ENCODE assay signal across 20 mouse cellular contexts in the genomic region with DNA sequence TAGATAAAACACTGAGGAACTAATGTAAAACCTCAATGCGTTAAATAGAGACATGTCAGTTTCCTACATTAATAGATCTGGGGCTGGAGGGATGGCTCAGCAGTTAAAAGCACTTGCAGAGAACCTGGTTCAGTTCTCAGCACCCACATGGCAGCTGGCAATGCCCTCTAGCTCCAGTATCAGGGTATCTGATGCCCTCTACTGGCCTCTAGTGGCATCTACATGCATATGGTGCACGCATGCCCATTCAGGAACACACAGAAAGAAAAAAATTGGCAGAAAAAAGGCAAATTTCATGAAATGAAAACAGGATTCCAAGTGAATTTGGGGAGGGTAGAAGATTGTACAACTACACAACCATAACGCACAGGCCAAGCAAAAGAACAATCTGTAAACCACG.
DNase-seq lines count a peak whose midpoint lies in the region; ATAC-seq and TF ChIP-seq lines count a peak whose summit lies in the region.
"Had no signal": no experiment of that assay in that cellular context is flagged by ENCODE, and none has a peak within 500 bp of the region (broad histone marks: within the 10 kb centered on the region; RNA-seq: fewer than 3 reads in every experiment).

No protein-coding gene starts in this region.

- no peak overlapping the region for H3K9ac ChIP-seq in intestine, postnatal 0 days (ENCODE audit: low read depth, low read length)
- H3K9ac ChIP-seq in intestine, embryonic 15.5 days: no peak overlapping the region
- no peak overlapping the region for H3K9ac ChIP-seq in lung, embryonic 14.5 days
- no peak overlapping the region for H3K9ac ChIP-seq in ES-Bruce4 (ENCODE audit: low read depth, poor library complexity, severe bottlenecking)
- H3K9ac ChIP-seq: embryonic facial prominence, embryonic 13.5 days; hindbrain, embryonic 15.5 days had no signal

- 98% methylated on average over 4 of the region's 4 CpGs for WGBS in intestine, postnatal 0 days
- WGBS in intestine, embryonic 15.5 days: 95% methylated on average over 4 of the region's 4 CpGs
- 88% methylated on average over 4 of the region's 4 CpGs for WGBS in lung, embryonic 14.5 days
- WGBS in embryonic facial prominence, embryonic 10.5 days: 92% methylated on average over 4 of the region's 4 CpGs

- H3K27me3 ChIP-seq in intestine, postnatal 0 days (replicated peaks; ENCODE audit: control insufficient read depth, insufficient read depth, low read length): no peaks in the 10 kb centered on the region
- H3K27me3 ChIP-seq in intestine, embryonic 15.5 days (replicated peaks): no peaks in the 10 kb centered on the region
- H3K27me3 ChIP-seq in lung, embryonic 14.5 days (ENCODE audit: insufficient read depth, low read length): no peaks in the 10 kb centered on the region
- no peaks in the 10 kb centered on the region for H3K27me3 ChIP-seq in ES-Bruce4 (ENCODE audit: control insufficient read depth, insufficient read depth, low read length, poor library complexity, severe bottlenecking)
- H3K27me3 ChIP-seq in embryonic facial prominence, embryonic 10.5 days (replicated peaks; ENCODE audit: low read depth, poor library complexity, severe bottlenecking): no peaks in the 10 kb centered on the region
- H3K27me3 ChIP-seq: embryonic facial prominence, embryonic 13.5 days; hindbrain, embryonic 15.5 days had no signal

- no peaks in the 10 kb centered on the region for H3K9me3 ChIP-seq in intestine, postnatal 0 days (ENCODE audit: control insufficient read depth)
- no peaks in the 10 kb centered on the region for H3K9me3 ChIP-seq in intestine, embryonic 15.5 days
- peaks cover 3% of the 10 kb centered on the region; the same call in 1 of the 2 replicates for H3K9me3 ChIP-seq in lung, embryonic 14.5 days (ENCODE audit: low read depth, low read length)
- peaks cover 3% of the 10 kb centered on the region; the same call in 1 of the 2 replicates for H3K9me3 ChIP-seq in ES-Bruce4 (replicated peaks; ENCODE audit: control insufficient read depth, insufficient read depth, low read length, poor library complexity, severe bottlenecking)
- 0 out of 2 replicates have a peak, but pooled peaks cover 7% of the 10 kb centered on the region for H3K9me3 ChIP-seq in embryonic facial prominence, embryonic 10.5 days
- H3K9me3 ChIP-seq: hindbrain, embryonic 15.5 days had no signal

- H3K27ac ChIP-seq in intestine, postnatal 0 days (ENCODE audit: low read depth, low read length): no peak overlapping the region
- H3K27ac ChIP-seq in intestine, embryonic 15.5 days: no peak overlapping the region
- no peak overlapping the region for H3K27ac ChIP-seq in lung, embryonic 14.5 days (ENCODE audit: low read depth)
- no peak overlapping the region for H3K27ac ChIP-seq in ES-Bruce4 (ENCODE audit: insufficient read depth, low read length)
- no peak overlapping the region for H3K27ac ChIP-seq in embryonic facial prominence, embryonic 10.5 days (replicated peaks)
- H3K27ac ChIP-seq: embryonic facial prominence, embryonic 13.5 days; hindbrain, embryonic 15.5 days had no signal

- no peak for ATAC-seq in intestine, postnatal 0 days
- ATAC-seq in intestine, embryonic 15.5 days: no peak
- ATAC-seq in lung, embryonic 14.5 days (ENCODE audit: insufficient read depth): no peak
- ATAC-seq: activated CD4-positive, CD25-positive, alpha-beta regulatory T cell, adult 4 months; intestine, embryonic 16.5 days had no signal

- no peaks in the 10 kb centered on the region for H3K36me3 ChIP-seq in intestine, postnatal 0 days (ENCODE audit: control insufficient read depth, insufficient read depth)
- H3K36me3 ChIP-seq in intestine, embryonic 15.5 days: no peaks in the 10 kb centered on the region
- no peaks in the 10 kb centered on the region for H3K36me3 ChIP-seq in lung, embryonic 14.5 days (ENCODE audit: insufficient read depth)
- H3K36me3 ChIP-seq in ES-Bruce4 (ENCODE audit: control insufficient read depth, insufficient read depth, low read length, poor library complexity, severe bottlenecking): no peaks in the 10 kb centered on the region
- H3K36me3 ChIP-seq in embryonic facial prominence, embryonic 10.5 days (replicated peaks): no peaks in the 10 kb centered on the region
- H3K36me3 ChIP-seq: embryonic facial prominence, embryonic 13.5 days; hindbrain, embryonic 15.5 days had no signal

- peak; percentile 12; the same call in 1 of the 2 replicates for TF ChIP-seq CTCF in intestine, postnatal 0 days (IDR thresholded peaks at IDR 0.05; ENCODE audit: low read depth)
- peak; percentile 38 for TF ChIP-seq CTCF in lung, embryonic 14.5 days (IDR thresholded peaks at IDR 0.05; ENCODE audit: low read depth)
- peak; percentile 42 for TF ChIP-seq CTCF in ES-Bruce4 (IDR thresholded peaks at IDR 0.05; ENCODE audit: low read depth, low read length)

- no peak for TF ChIP-seq EP300 in ES-Bruce4 (IDR thresholded peaks at IDR 0.05; ENCODE audit: insufficient read depth, low read depth, low read length)

- no peaks in the 10 kb centered on the region for H3K4me1 ChIP-seq in intestine, postnatal 0 days (replicated peaks; ENCODE audit: control insufficient read depth, insufficient read depth, low read length)
- no peaks in the 10 kb centered on the region for H3K4me1 ChIP-seq in intestine, embryonic 15.5 days (replicated peaks)
- no peaks in the 10 kb centered on the region for H3K4me1 ChIP-seq in lung, embryonic 14.5 days (ENCODE audit: insufficient read depth)
- H3K4me1 ChIP-seq in ES-Bruce4 (ENCODE audit: control insufficient read depth, insufficient read depth, low read length): no peaks in the 10 kb centered on the region
- no peaks in the 10 kb centered on the region for H3K4me1 ChIP-seq in embryonic facial prominence, embryonic 10.5 days
- H3K4me1 ChIP-seq: embryonic facial prominence, embryonic 13.5 days; hindbrain, embryonic 15.5 days had no signal

- DNase-seq in lung, embryonic 14.5 days: no peak
- no peak for DNase-seq in lung, postnatal 36 days
- peak; percentile 70 for DNase-seq in ZHBTc4 (ENCODE audit: low read depth, low spot score)
- no peak for DNase-seq in embryonic facial prominence, embryonic 10.5 days (ENCODE audit: low spot score)
- DNase-seq in urinary bladder, postnatal 36 days (ENCODE audit: low spot score in 2 of 2): no peak
- DNase-seq: adrenal gland, postnatal 10 days; cerebellum, postnatal 10 days; heart, postnatal 4 days; kidney, postnatal 10 days; left cerebral cortex, postnatal 4 days; right cerebral cortex, postnatal 4 days; thymus, postnatal 36 days had no signal

- no peak overlapping the region for H3K4me3 ChIP-seq in intestine, postnatal 0 days (ENCODE audit: low read depth, low read length)
- H3K4me3 ChIP-seq in intestine, embryonic 15.5 days (replicated peaks): no peak overlapping the region
- no peak overlapping the region for H3K4me3 ChIP-seq in lung, embryonic 14.5 days (ENCODE audit: low read depth, low read length)
- H3K4me3 ChIP-seq in ES-Bruce4 (ENCODE audit: low read depth, low read length): no peak overlapping the region
- no peak overlapping the region for H3K4me3 ChIP-seq in embryonic facial prominence, embryonic 10.5 days
- H3K4me3 ChIP-seq: embryonic facial prominence, embryonic 13.5 days; hindbrain, embryonic 15.5 days had no signal

- no peak for TF ChIP-seq POLR2A in ES-Bruce4 (IDR thresholded peaks at IDR 0.05; ENCODE audit: insufficient read depth, low read length)

- no peak overlapping the region for H3K4me2 ChIP-seq in intestine, postnatal 0 days (replicated peaks; ENCODE audit: low read depth)
- no peak overlapping the region for H3K4me2 ChIP-seq in intestine, embryonic 15.5 days (replicated peaks)
- no peak overlapping the region for H3K4me2 ChIP-seq in lung, embryonic 14.5 days
- H3K4me2 ChIP-seq: embryonic facial prominence, embryonic 13.5 days; hindbrain, embryonic 15.5 days; midbrain, embryonic 11.5 days had no signal
